Mouse (Mus musculus): ENCODE measurements at regions not wholly inside any gene's neighbourhood (a gene's known extent, or its start where the extent isn't known, plus 50 kb on each side); places are given as distances from the start of the nearest gene placed in this dataset.
A peak's percentile ranks its signal among the peaks of the same experiment; 100 is the strongest.

- DNase-seq, result no peak
Observed at GRCm38 (mm10) chr7:69554776-69555175, 805.7 kb upstream of the Arrdc4 start.

GRCm38 (mm10) chr7:69553981-69554380 is 804.9 kb upstream of the Arrdc4 start:
- no peak for DNase-seq

DNA sequence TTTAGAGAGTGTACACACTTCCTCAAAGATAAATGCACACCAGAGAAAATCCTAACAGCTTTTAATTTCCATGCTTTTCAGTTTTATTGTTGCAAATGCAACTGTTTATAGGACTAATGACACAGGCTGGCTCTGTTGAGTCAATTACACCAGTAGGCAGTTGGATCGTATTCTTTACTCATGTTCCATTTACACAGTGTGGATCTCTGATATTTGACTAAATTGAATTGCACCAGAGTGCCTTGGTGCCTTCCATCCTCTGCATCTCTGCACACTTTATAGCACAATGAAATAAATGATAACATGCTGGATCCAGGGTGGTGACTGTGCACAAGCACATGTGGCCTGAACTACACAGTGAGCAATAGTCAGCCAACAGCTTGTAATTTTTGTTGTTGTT is 787.0 kb upstream of the Arrdc4 start:
- DNase-seq, result no peak

DNA sequence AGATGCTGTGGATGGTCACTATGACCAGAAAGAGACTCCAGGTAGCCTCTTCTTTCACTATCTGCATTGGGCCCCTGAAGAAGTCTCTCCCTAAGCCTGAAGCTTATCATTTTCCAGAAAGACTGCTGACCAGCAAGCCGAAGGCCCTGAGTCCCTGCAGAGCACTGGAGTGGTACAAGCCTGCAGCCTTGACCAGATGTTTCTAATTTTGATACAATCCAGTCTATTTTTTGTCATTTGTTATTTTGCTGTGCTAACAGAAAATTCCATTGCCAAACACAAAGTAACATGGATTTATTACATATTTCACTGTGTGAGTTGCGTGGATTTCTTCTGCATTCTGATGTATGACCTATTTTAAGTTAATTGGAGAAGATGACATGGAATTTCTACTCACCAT is 764.9 kb upstream of the Arrdc4 start:
- no peak for DNase-seq

- DNase-seq, result no peak
Observed at GRCm38 (mm10) chr7:69510389-69510788, 761.3 kb upstream of the Arrdc4 start.

DNA sequence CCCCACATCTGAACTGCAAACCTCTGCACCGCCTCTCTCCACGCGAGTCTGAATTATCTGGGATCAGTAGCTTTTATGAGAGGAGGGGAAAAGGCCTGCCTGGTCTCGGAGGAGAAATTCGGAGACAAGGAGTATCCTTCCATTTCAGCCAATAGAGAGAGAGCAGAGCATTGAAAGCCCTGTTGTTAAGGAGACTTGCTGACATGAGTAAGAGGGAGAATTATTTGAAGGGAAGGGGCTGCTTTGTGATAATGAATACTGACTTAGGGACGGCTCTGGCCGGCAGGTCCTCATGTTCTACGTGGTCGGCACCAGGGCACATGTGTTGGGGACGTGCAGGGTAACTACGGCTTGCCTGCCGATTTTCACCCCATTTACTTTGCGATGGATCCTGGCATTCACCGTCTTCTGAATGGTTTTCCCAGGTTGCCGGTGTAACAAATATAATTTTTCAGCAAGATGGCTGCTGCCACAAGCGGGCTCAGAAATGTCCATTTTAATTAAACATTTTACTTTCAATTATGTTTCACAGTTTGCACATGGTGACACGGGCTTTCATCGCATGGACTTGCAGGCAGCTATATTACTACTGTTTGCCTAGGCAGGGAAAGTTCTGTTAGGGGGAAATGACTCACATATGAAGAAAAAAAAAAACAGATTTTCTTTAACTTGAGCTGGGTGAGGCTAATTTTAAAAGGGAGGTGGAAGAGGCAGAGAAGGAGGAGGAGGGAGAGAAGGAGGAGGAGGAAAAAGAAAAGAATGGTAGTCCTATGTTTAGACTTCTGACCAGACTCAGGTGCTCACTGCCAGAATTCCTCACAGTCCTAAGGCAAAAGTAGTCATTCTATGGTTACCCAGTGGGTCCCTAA is 744.3 kb upstream of the Arrdc4 start:
- DNase-seq, result no peak

DNA sequence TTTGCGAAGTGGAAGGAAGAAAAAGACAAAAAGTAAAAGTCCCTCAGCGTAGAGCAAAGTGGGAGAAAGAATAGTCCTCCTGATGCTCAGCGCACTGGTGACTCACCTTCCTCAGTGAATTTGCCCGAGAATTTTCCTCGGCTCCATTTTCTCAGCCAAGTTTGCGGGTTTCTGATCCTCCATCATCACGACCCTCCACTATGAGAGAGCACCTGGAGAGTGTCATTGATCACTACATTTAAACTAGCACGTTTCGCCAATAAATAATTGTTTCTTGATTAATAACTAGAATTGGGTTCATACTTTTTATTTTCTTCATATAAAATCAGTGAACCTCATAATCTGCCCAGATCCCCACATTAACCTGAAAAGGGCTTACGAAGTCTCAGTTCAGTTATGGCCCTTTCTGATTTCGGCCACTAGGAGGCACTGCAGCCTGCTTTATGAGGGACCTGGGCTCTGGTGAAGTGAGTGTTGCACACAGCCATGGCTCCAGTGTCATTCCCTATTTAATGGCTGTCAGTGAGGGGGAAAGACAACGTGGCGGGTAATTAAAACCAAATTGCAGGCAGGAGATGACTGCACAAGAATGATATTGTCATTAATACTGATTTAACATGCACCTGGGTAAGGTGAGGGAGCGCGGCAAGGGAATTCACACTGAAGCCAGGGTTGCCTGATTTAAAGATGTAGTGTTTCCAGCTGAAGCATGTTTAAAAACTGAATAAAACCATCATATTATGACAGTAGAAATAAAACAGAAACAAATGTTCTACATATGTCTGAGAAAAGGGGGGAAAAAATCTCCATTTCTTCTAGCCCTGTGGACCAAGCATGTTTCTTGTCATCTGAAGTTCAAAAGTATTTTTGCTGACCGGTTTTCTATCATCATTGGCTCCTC is 741.8 kb upstream of the Arrdc4 start:
- DNase-seq, result peak; percentile 44 to 52

DNA sequence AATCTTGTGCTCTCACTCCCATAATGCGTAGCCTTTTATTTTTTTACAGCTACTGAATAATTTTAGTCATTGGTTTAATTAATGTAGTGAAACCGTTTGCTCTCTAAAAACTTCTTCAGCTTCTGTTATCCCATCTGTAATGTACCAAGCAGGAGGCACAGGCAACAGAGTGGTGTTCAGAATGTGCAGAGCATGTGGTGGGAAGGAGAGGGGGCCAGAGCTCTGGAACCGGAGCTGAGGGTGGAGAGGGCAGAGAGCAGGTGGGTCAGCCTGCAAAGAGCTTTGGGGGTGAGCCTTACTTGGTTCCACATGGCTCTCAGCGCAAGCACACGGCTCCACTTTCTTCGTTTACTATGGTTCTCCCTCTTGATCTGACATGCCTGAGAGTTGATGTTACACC is 739.6 kb upstream of the Arrdc4 start:
- DNase-seq, result no peak

GRCm38 (mm10) chr7:69487111-69487510 is 738.1 kb upstream of the Arrdc4 start:
- DNase-seq, result no peak

- DNase-seq, result no peak
Observed at GRCm38 (mm10) chr7:69484552-69484951, 735.5 kb upstream of the Arrdc4 start.

All from lung, adult 18-20 months (tissue).